Mouse (Mus musculus) c-Kit-negative CD71-positive TER-119-positive erythroid progenitor cells, embryonic 14.5 days (primary cell): ENCODE results near the gene Abat.

Experiments
- DNase-seq: peaks from one replicate; pipeline ENCODE4 v3.0.0-alpha.2; 2013; ENCODE audit warnings: low read depth, low spot score

The Abat gene

GRCm38 (mm10) chr16:8513236-8513906 is at the start of gene Abat:
Abat (plus strand) TSS chr16:8513429.
- DNase-seq = no peak

GRCm38 (mm10) chr16:8470132-8470531 is 43.1 kb upstream of the Abat start:
- DNase-seq = no peak

GRCm38 (mm10) chr16:8470603-8471481 is 42.4 kb upstream of the Abat start, which contains the start of gene Mettl22:
Mettl22 (plus strand) TSS chr16:8470788.
- peak; percentile 77 for DNase-seq

GRCm38 (mm10) chr16:8487396-8488005 is 25.7 kb upstream of the Abat start:
- DNase-seq = no peak

GRCm38 (mm10) chr16:8489340-8489739 is 23.9 kb upstream of the Abat start:
- no peak for DNase-seq

GRCm38 (mm10) chr16:8491743-8492490 is 21.3 kb upstream of the Abat start:
- no peak for DNase-seq

- DNase-seq = peak; percentile 57
Measured at GRCm38 (mm10) chr16:8494268-8494667, 19.0 kb upstream of the Abat start.

- no peak for DNase-seq
Measured at GRCm38 (mm10) chr16:8496967-8497366, 16.3 kb upstream of the Abat start.

- DNase-seq = no peak
Measured at GRCm38 (mm10) chr16:8504271-8504670, 9.0 kb upstream of the Abat start.

GRCm38 (mm10) chr16:8509894-8510293 is 3.3 kb upstream of the Abat start:
- DNase-seq = no peak

- DNase-seq = no peak
Measured at GRCm38 (mm10) chr16:8512830-8513229, 399 bp upstream of the Abat start.

- no peak for DNase-seq
Measured at GRCm38 (mm10) chr16:8514180-8514579, 951 bp downstream of the Abat start.

- no peak for DNase-seq
Measured at GRCm38 (mm10) chr16:8520525-8520924, 7.3 kb downstream of the Abat start.

GRCm38 (mm10) chr16:8521322-8521721 is 8.1 kb downstream of the Abat start:
- no peak for DNase-seq

GRCm38 (mm10) chr16:8523480-8524144 is 10.4 kb downstream of the Abat start:
- DNase-seq = no peak

- no peak for DNase-seq
Measured at GRCm38 (mm10) chr16:8524163-8524847, 11.1 kb downstream of the Abat start.

GRCm38 (mm10) chr16:8525293-8525692 is 12.1 kb downstream of the Abat start:
- DNase-seq = no peak

GRCm38 (mm10) chr16:8525877-8526276 is 12.6 kb downstream of the Abat start:
- DNase-seq = no peak

GRCm38 (mm10) chr16:8529389-8529788 is 16.2 kb downstream of the Abat start:
- no peak for DNase-seq

GRCm38 (mm10) chr16:8530018-8530417 is 16.8 kb downstream of the Abat start:
- no peak for DNase-seq

- no peak for DNase-seq
Measured at GRCm38 (mm10) chr16:8532461-8532860, 19.2 kb downstream of the Abat start.
